Mouse (Mus musculus) small intestine, adult 2 months (tissue): ENCODE results near the gene Mcf2.

ENCODE experiments used
- CTCF ChIP-seq: fragments of 200-500 bp; IDR thresholded peaks from 2 replicates; pipeline ENCODE4 v1.5.1; 2012; ENCODE audit warnings: low read depth, mild to moderate bottlenecking, control low read depth, inconsistent platforms, low read length, moderate library complexity, mixed read lengths; ENCODE audit not compliant: insufficient replicate concordance, insufficient read length; ENCODE audit errors: extremely low read depth
- POLR2A ChIP-seq: fragments of 200-500 bp; IDR thresholded peaks from 2 replicates; pipeline ENCODE4 v1.6.1; 2012; ENCODE audit warnings: low read depth, mild to moderate bottlenecking, control low read depth, inconsistent platforms, low read length, moderate library complexity

GRCm38 (mm10) chrX:60169511-60169910 is 9.4 kb downstream of the Mcf2 start:
- TF ChIP-seq CTCF (no peak), POLR2A (no peak)
